8 mouse cellular contexts compared by ENCODE assay signal in genomic region chr19:45997365-45997764, GRCm38 (mm10). TPM values are rescaled to one million over a fixed set of nuclear protein-coding genes. Genes with fewer than 3 reads are reported as not detected.
A peak's percentile ranks its signal among the peaks of the same experiment; 100 is the strongest.
DNase-seq lines count a peak whose midpoint lies in the region; ATAC-seq lines count a peak whose summit lies in the region.

No protein-coding gene starts in this region.

- peak overlapping the region; percentile 95; the same call in 1 of the 2 replicates for H3K27ac ChIP-seq in embryonic facial prominence, embryonic 13.5 days
- peak overlapping the region; percentile 94; the same call in 1 of the 2 replicates for H3K27ac ChIP-seq in limb, embryonic 12.5 days
- H3K27ac ChIP-seq in stomach, embryonic 15.5 days, result no peak overlapping the region

- H3K36me3 ChIP-seq in megakaryocyte, embryonic 14.5 days (replicated peaks; ENCODE audit: low read length), result peaks cover 5% of the 10 kb centered on the region
- peaks cover 15% of the 10 kb centered on the region for H3K36me3 ChIP-seq in embryonic facial prominence, embryonic 13.5 days
- peaks cover 20% of the 10 kb centered on the region; the same call in 1 of the 2 replicates for H3K36me3 ChIP-seq in limb, embryonic 12.5 days
- H3K36me3 ChIP-seq in stomach, embryonic 15.5 days, result peaks cover 3% of the 10 kb centered on the region; the same call in 1 of the 2 replicates

- H3K9ac ChIP-seq in embryonic facial prominence, embryonic 13.5 days, result peak overlapping the region; percentile 92
- H3K9ac ChIP-seq in limb, embryonic 12.5 days (replicated peaks), result peak overlapping the region; percentile 94; the same call in 1 of the 2 replicates
- H3K9ac ChIP-seq in stomach, embryonic 15.5 days, result peak overlapping the region; percentile 80; the same call in 1 of the 2 replicates

- H3K4me1 ChIP-seq in megakaryocyte, embryonic 14.5 days, result peaks cover 24% of the 10 kb centered on the region
- H3K4me1 ChIP-seq in embryonic facial prominence, embryonic 13.5 days, result peaks cover 14% of the 10 kb centered on the region
- peaks cover 8% of the 10 kb centered on the region for H3K4me1 ChIP-seq in limb, embryonic 12.5 days (replicated peaks)
- H3K4me1 ChIP-seq in stomach, embryonic 15.5 days, result 0 out of 2 replicates have a peak, but pooled peaks cover 3% of the 10 kb centered on the region

- H3K4me2 ChIP-seq in embryonic facial prominence, embryonic 13.5 days, result peak overlapping the region; percentile 66
- H3K4me2 ChIP-seq in limb, embryonic 12.5 days, result peak overlapping the region; percentile 64
- peak overlapping the region; percentile 71 for H3K4me2 ChIP-seq in stomach, embryonic 15.5 days

- no peaks in the 10 kb centered on the region for H3K27me3 ChIP-seq in megakaryocyte, embryonic 14.5 days (replicated peaks)
- no peaks in the 10 kb centered on the region for H3K27me3 ChIP-seq in embryonic facial prominence, embryonic 13.5 days
- 0 out of 2 replicates have a peak, but pooled peaks cover 3% of the 10 kb centered on the region for H3K27me3 ChIP-seq in limb, embryonic 12.5 days
- H3K27me3 ChIP-seq in stomach, embryonic 15.5 days (replicated peaks), result no peaks in the 10 kb centered on the region

- H3K9me3 ChIP-seq in megakaryocyte, embryonic 14.5 days, result peaks cover 8% of the 10 kb centered on the region; the same call in 1 of the 2 replicates
- H3K9me3 ChIP-seq in embryonic facial prominence, embryonic 13.5 days, result peaks cover 3% of the 10 kb centered on the region; the same call in 1 of the 2 replicates
- peaks cover 15% of the 10 kb centered on the region; the same call in 1 of the 2 replicates for H3K9me3 ChIP-seq in limb, embryonic 12.5 days
- no peaks in the 10 kb centered on the region for H3K9me3 ChIP-seq in stomach, embryonic 15.5 days

- DNase-seq in frontal cortex, postnatal 25 days (ENCODE audit: low spot score in 2 of 2), result no peak
- no peak for DNase-seq in layer of hippocampus, adult 9-10 months (ENCODE audit: low spot score)

- H3K4me3 ChIP-seq in megakaryocyte, embryonic 14.5 days (replicated peaks), result peak overlapping the region; percentile 95
- peak overlapping the region; percentile 89 for H3K4me3 ChIP-seq in embryonic facial prominence, embryonic 13.5 days
- peak overlapping the region; percentile 87 for H3K4me3 ChIP-seq in limb, embryonic 12.5 days (replicated peaks)
- peak overlapping the region; percentile 91 for H3K4me3 ChIP-seq in stomach, embryonic 15.5 days (replicated peaks)

- 55% methylated on average over 5 of the region's 5 CpGs for WGBS in embryonic facial prominence, embryonic 13.5 days
- 68% methylated on average over 5 of the region's 5 CpGs for WGBS in limb, embryonic 12.5 days
- WGBS in stomach, embryonic 15.5 days, result 55% methylated on average over 5 of the region's 5 CpGs

- ATAC-seq in megakaryocyte, adult 5-6 weeks (ENCODE audit: poor library complexity, severe bottlenecking), result no peak
- ATAC-seq in embryonic facial prominence, embryonic 13.5 days (ENCODE audit: insufficient number of reproducible peaks, insufficient read depth, low FRiP score, low TSS enrichment, low read depth), result no peak
- no peak for ATAC-seq in limb, embryonic 12.5 days (ENCODE audit: insufficient number of reproducible peaks, insufficient read depth, low FRiP score, low TSS enrichment, low read depth)
- ATAC-seq in stomach, embryonic 15.5 days (ENCODE audit: insufficient read depth, low FRiP score, low read depth), result no peak
- ATAC-seq in megakaryocyte-erythroid progenitor cell, adult 5-6 weeks (replicated peaks; ENCODE audit: low FRiP score, low TSS enrichment, poor library complexity, severe bottlenecking), result no peak

RNA-seq across cellular contexts. Expression of gene Armh3, which starts 0.9 kb away (rescaled TPM):
- 0.89 and 2.1 TPM in 2 replicates for polyA plus RNA-seq in megakaryocyte, embryonic 14.5 days (2012; ENCODE audit: insufficient read depth, low replicate concordance)
- 12.8 and 15.6 TPM in 2 replicates for total RNA-seq in megakaryocyte, adult 5-6 weeks (2015)
- total RNA-seq in megakaryocyte, adult 5-6 weeks (2017), result 6.6 and 8.5 TPM in 2 replicates
- polyA plus RNA-seq in embryonic facial prominence, embryonic 13.5 days (2015; fragmentation: Nextera tagmentation; extraction: Ambion mirVana), result 22.3 TPM in 2 replicates
- 19.8 and 19.9 TPM in 2 replicates for polyA plus RNA-seq in limb, embryonic 12.5 days (2016; fragmentation: Nextera tagmentation; extraction: Ambion mirVana)
- polyA plus RNA-seq in stomach, embryonic 15.5 days (2015; fragmentation: Nextera tagmentation; extraction: Ambion mirVana), result 13.1 and 17.3 TPM in 2 replicates
- 5.6 and 10.5 TPM in 2 replicates for total RNA-seq in megakaryocyte-erythroid progenitor cell, adult 5-6 weeks (2014; fragmentation: Nextera tagmentation)
- total RNA-seq in megakaryocyte-erythroid progenitor cell, adult 5-6 weeks (2017), result 4.6 and 8.2 TPM in 2 replicates

RNA-seq across cellular contexts. Expression of gene Hps6, which starts 5.9 kb away (rescaled TPM):
- 8.7 and 9.6 TPM in 2 replicates for polyA plus RNA-seq in megakaryocyte, embryonic 14.5 days (2012; ENCODE audit: insufficient read depth, low replicate concordance)
- total RNA-seq in megakaryocyte, adult 5-6 weeks (2015), result 1.2 and 1.7 TPM in 2 replicates
- total RNA-seq in megakaryocyte, adult 5-6 weeks (2017), result 6.6 and 6.8 TPM in 2 replicates
- 7.3 and 7.4 TPM in 2 replicates for polyA plus RNA-seq in embryonic facial prominence, embryonic 13.5 days (2015; fragmentation: Nextera tagmentation; extraction: Ambion mirVana)
- 6.4 and 7.2 TPM in 2 replicates for polyA plus RNA-seq in limb, embryonic 12.5 days (2016; fragmentation: Nextera tagmentation; extraction: Ambion mirVana)
- 8.1 TPM in 2 replicates for polyA plus RNA-seq in stomach, embryonic 15.5 days (2015; fragmentation: Nextera tagmentation; extraction: Ambion mirVana)
- total RNA-seq in megakaryocyte-erythroid progenitor cell, adult 5-6 weeks (2014; fragmentation: Nextera tagmentation), result 0.55 and 2.1 TPM in 2 replicates
- total RNA-seq in megakaryocyte-erythroid progenitor cell, adult 5-6 weeks (2017), result 2.0 and 3.8 TPM in 2 replicates

RNA-seq across cellular contexts. Expression of gene Pprc1, which starts 47.3 kb away (rescaled TPM):
- polyA plus RNA-seq in megakaryocyte, embryonic 14.5 days (2012; ENCODE audit: insufficient read depth, low replicate concordance), result 8.7 and 12.2 TPM in 2 replicates
- 14.1 and 30.8 TPM in 2 replicates for total RNA-seq in megakaryocyte, adult 5-6 weeks (2015)
- total RNA-seq in megakaryocyte, adult 5-6 weeks (2017), result 8.6 and 11.5 TPM in 2 replicates
- polyA plus RNA-seq in embryonic facial prominence, embryonic 13.5 days (2015; fragmentation: Nextera tagmentation; extraction: Ambion mirVana), result 33.2 and 38.8 TPM in 2 replicates
- 32.7 and 39.1 TPM in 2 replicates for polyA plus RNA-seq in limb, embryonic 12.5 days (2016; fragmentation: Nextera tagmentation; extraction: Ambion mirVana)
- polyA plus RNA-seq in stomach, embryonic 15.5 days (2015; fragmentation: Nextera tagmentation; extraction: Ambion mirVana), result 32.7 and 37.5 TPM in 2 replicates
- 139 and 168 TPM in 2 replicates for total RNA-seq in megakaryocyte-erythroid progenitor cell, adult 5-6 weeks (2014; fragmentation: Nextera tagmentation)
- total RNA-seq in megakaryocyte-erythroid progenitor cell, adult 5-6 weeks (2017), result 21.3 and 28.9 TPM in 2 replicates

RNA-seq across cellular contexts. Expression of gene Ldb1, which starts 47.6 kb away (rescaled TPM):
- polyA plus RNA-seq in megakaryocyte, embryonic 14.5 days (2012; ENCODE audit: insufficient read depth, low replicate concordance), result 349 and 424 TPM in 2 replicates
- total RNA-seq in megakaryocyte, adult 5-6 weeks (2015), result 48.8 and 54.5 TPM in 2 replicates
- 60.2 and 60.8 TPM in 2 replicates for total RNA-seq in megakaryocyte, adult 5-6 weeks (2017)
- 121 and 124 TPM in 2 replicates for polyA plus RNA-seq in embryonic facial prominence, embryonic 13.5 days (2015; fragmentation: Nextera tagmentation; extraction: Ambion mirVana)
- polyA plus RNA-seq in limb, embryonic 12.5 days (2016; fragmentation: Nextera tagmentation; extraction: Ambion mirVana), result 135 and 145 TPM in 2 replicates
- polyA plus RNA-seq in stomach, embryonic 15.5 days (2015; fragmentation: Nextera tagmentation; extraction: Ambion mirVana), result 73.9 and 74.1 TPM in 2 replicates
- 370 and 401 TPM in 2 replicates for total RNA-seq in megakaryocyte-erythroid progenitor cell, adult 5-6 weeks (2014; fragmentation: Nextera tagmentation)
- total RNA-seq in megakaryocyte-erythroid progenitor cell, adult 5-6 weeks (2017), result 268 and 296 TPM in 2 replicates
